Mouse (Mus musculus) kidney, embryonic 16.5 days (tissue): ENCODE results near the gene Doc2a. TPM values are rescaled to one million over a fixed set of nuclear protein-coding genes. Genes with fewer than 3 reads are reported as not detected.

Experiments
- ATAC-seq: fragments of 200-750 bp; cut with Nextera tagmentation; 2 replicates; pipeline ENCODE4 v1.8.0; 2017; ENCODE audit warnings: moderate TSS enrichment; ENCODE audit not compliant: low FRiP score, low TSS enrichment
- H3K27ac ChIP-seq: fragments of 300-500 bp; sonication (generic); 2 replicates; pipeline ENCODE4 v1.5.1; 2014; ENCODE audit warnings: low read length
- H3K27me3 ChIP-seq: fragments of 300-500 bp; sonication (generic); 2 replicates; pipeline ENCODE4 v1.6.1; 2014; ENCODE audit warnings: low read length, control low read depth, mixed read lengths; ENCODE audit not compliant: insufficient read depth
- H3K36me3 ChIP-seq: fragments of 300-500 bp; sonication (generic); 2 replicates; pipeline ENCODE4 v1.6.1; 2014; ENCODE audit warnings: low read length, control low read depth, mixed read lengths; ENCODE audit not compliant: insufficient read depth
- H3K4me1 ChIP-seq: fragments of 300-500 bp; sonication (generic); 2 replicates; pipeline ENCODE4 v1.6.1; 2014; ENCODE audit warnings: low read length, control low read depth, mixed read lengths; ENCODE audit not compliant: insufficient read depth
- H3K4me2 ChIP-seq: fragments of 300-500 bp; sonication (generic); replicated peaks from 2 replicates; pipeline ENCODE4 v1.6.1; 2014; ENCODE audit warnings: low read depth, low read length
- H3K4me3 ChIP-seq: fragments of 300-500 bp; sonication (generic); 2 replicates; pipeline ENCODE4 v1.5.1; 2014; ENCODE audit warnings: mild to moderate bottlenecking, low read length
- H3K9ac ChIP-seq: fragments of 300-500 bp; sonication (generic); replicated peaks from 2 replicates; pipeline ENCODE4 v1.6.1; 2014; ENCODE audit warnings: low read length
- H3K9me3 ChIP-seq: fragments of 300-500 bp; sonication (generic); 2 replicates; pipeline ENCODE4 v1.6.1; 2016; ENCODE audit warnings: low read length, control low read depth
- WGBS: fragments of 180-500 bp; shearing (Covaris S2); extraction: QIAGEN DNeasy Blood & Tissue Kit; methylation state at CpG from one replicate; pipeline ENCODE4 v1.1.7; 2014; 5-methylcytosine and 5-hydroxymethylcytosine counted together
- polyA plus RNA-seq: library from polyadenylated mRNA; unstranded; fragments of >200 nt; fragmentation: Nextera tagmentation; extraction: Ambion mirVana; gene quantifications from 2 replicates; pipeline ENCODE4 v1.2.1, GENCODE M21; 2015

The Doc2a gene
- polyA plus RNA-seq, 1 experiment from 2014 or later, result 8.7 TPM

DNA sequence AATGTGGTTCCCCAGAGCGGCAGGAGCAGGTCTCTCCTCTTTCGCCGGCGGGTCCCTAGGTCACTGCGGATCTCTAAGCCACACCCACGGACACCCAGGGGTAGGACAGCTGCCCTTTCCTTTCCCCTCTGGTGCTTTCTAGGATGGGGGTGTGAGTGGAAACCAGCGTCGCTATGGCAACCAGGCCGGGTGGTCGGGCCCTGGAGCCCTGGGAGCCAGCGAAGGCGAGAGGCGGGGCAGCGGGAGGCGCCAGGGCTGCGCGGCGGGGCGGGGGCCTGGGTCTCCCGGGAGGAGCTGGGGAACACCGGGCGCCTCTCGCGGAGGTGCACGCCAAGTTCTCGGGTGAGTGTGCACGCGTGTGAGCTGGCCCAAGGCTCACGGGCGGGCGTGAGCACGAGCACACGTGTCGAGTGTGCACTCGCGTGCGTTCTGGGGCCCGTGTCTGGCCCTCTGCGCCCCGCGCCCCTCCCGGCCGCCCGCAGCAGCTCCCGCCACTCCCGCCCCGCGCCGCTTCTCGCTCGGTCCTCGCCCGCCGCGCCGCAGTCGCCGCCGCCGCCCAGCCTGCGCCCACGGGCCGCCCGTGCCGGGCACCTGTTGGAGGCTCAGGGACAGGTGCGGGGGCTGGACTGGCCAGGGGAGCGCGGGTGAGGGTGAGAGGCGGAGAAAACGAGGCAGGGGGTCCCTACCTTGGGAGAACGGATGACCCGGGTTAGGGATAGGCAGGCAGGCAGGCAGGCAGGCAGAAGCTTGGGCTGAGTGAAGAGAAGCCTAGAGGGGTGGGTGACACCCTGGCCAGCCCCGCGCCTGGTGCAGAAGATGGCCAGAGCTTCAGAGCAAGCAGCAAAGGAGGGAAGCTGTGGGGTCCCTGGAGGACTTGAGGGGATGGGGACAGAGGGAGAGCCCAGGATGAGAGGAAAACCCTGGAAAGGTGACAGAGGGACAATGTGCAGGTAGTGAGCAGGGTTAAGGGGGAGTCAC lies 494 bp downstream of the Doc2a start:
- H3K27ac ChIP-seq, result no peak overlapping the region
- H3K4me1 ChIP-seq, result peaks cover 22% of the 10 kb centered on the region
- H3K4me3 ChIP-seq, result peak overlapping the region; percentile 57
- H3K4me2 ChIP-seq, result peak overlapping the region; percentile 99
- H3K27me3 ChIP-seq, result peaks cover 15% of the 10 kb centered on the region
- peak overlapping the region; percentile 74 for H3K9ac ChIP-seq
- no peaks in the 10 kb centered on the region for H3K9me3 ChIP-seq
- ATAC-seq, result peak; percentile 40
- H3K36me3 ChIP-seq, result peaks cover 7% of the 10 kb centered on the region
- WGBS, result under 1% methylated on average over 48 of the region's 74 CpGs

DNA sequence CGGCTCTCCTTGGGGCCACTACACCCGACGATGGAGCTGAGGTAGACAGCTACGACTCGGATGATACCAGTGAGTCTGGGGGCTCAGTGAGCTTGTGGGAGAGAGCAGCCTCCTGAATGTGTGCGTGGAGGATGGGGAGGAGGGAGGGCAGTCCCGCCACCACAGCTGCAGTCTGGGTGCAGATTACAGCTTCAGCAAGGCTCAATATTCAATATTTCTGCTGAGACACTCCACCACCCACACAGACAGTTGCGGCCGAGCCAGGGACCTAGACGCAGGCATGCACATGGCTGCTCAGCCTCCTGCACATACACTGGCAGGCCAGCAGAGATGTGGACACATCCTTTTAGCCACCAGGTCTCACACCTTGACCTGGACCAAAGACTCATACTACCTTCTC lies 1.6 kb downstream of the Doc2a start:
- H3K4me2 ChIP-seq, result peak overlapping the region; percentile 99
- H3K9ac ChIP-seq, result peak overlapping the region; percentile 74
- H3K27ac ChIP-seq, result no peak overlapping the region
- H3K27me3 ChIP-seq, result peaks cover 15% of the 10 kb centered on the region
- WGBS, result 18% methylated on average over 10 of the region's 10 CpGs
- peaks cover 15% of the 10 kb centered on the region for H3K36me3 ChIP-seq
- H3K9me3 ChIP-seq, result no peaks in the 10 kb centered on the region
- H3K4me1 ChIP-seq, result peaks cover 22% of the 10 kb centered on the region
- H3K4me3 ChIP-seq, result peak overlapping the region; percentile 57
- ATAC-seq, result no peak

DNA sequence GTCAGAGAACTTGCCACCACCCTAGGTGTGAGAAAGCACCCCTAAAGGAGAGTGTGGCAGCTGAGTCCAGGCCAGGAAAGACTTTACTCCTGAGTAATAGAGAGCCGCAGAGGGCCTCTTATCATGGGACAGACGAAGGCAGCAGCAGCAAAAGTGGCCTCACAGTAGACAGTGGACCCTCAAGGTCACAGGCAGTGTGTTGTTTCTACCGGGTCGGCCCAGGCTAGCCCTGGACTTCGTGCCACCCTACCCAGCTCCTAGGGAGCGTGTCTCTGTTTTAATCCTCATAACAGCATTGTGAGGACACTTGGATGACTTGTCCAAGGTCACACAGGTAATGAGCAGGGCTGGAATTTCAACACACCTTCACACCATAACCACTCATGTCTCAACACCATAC lies 2.9 kb downstream of the Doc2a start:
- peaks cover 22% of the 10 kb centered on the region for H3K4me1 ChIP-seq
- WGBS, result 83% methylated on average over 6 of the region's 6 CpGs
- H3K27me3 ChIP-seq, result peaks cover 15% of the 10 kb centered on the region
- H3K4me3 ChIP-seq, result no peak overlapping the region
- no peak overlapping the region for H3K9ac ChIP-seq
- H3K27ac ChIP-seq, result no peak overlapping the region
- peaks cover 26% of the 10 kb centered on the region for H3K36me3 ChIP-seq
- no peaks in the 10 kb centered on the region for H3K9me3 ChIP-seq
- ATAC-seq, result no peak
- no peak overlapping the region for H3K4me2 ChIP-seq

DNA sequence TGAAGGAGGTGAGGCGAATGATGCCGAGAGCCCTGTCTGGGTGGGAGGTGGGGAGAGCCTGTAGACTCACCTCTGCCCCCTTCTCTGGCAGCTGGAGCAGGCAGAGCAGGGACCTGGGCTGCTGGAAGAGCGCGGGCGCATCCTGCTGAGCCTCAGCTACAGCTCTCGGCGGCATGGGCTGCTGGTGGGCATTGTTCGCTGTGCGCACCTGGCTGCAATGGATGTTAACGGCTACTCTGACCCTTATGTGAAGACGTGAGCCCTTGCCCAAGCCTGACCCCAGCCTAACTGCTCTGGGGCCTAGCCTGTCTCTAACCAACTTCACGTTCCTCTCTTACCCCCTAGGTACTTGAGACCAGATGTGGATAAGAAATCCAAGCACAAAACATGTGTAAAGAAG lies 4.0 kb downstream of the Doc2a start:
- H3K4me1 ChIP-seq, result peaks cover 22% of the 10 kb centered on the region
- peaks cover 15% of the 10 kb centered on the region for H3K27me3 ChIP-seq
- ATAC-seq, result no peak
- H3K4me3 ChIP-seq, result no peak overlapping the region
- no peak overlapping the region for H3K9ac ChIP-seq
- H3K36me3 ChIP-seq, result peaks cover 26% of the 10 kb centered on the region
- no peak overlapping the region for H3K27ac ChIP-seq
- H3K9me3 ChIP-seq, result no peaks in the 10 kb centered on the region
- H3K4me2 ChIP-seq, result no peak overlapping the region
- WGBS, result 25% methylated on average over 11 of the region's 12 CpGs

DNA sequence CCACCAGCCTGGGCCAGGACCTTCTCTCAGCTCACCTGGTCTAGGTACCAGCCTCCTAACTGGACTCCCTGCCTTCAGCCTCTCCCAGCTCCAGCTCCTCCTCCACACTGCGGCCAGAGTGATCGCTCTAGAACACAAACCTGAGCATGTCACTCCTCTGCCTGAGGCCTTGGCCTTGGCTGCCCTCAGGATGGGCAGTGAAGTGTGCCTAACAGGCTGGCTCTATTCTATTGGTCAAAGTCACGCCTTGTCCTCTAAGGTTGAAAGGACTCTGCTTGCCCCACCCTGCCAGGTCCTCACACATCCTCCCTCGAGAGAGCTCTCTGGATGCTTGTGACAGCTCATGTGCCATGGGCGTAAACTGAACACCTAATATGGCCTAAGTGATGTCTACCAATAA lies 6.2 kb downstream of the Doc2a start:
- H3K36me3 ChIP-seq, result peaks cover 41% of the 10 kb centered on the region
- H3K9ac ChIP-seq, result no peak overlapping the region
- ATAC-seq, result peak; percentile 29
- no peaks in the 10 kb centered on the region for H3K9me3 ChIP-seq
- H3K4me1 ChIP-seq, result peaks cover 9% of the 10 kb centered on the region
- WGBS, result 61% methylated on average over 5 of the region's 5 CpGs
- H3K27me3 ChIP-seq, result peaks cover 11% of the 10 kb centered on the region
- no peak overlapping the region for H3K4me3 ChIP-seq
- H3K4me2 ChIP-seq, result no peak overlapping the region
- H3K27ac ChIP-seq, result no peak overlapping the region

DNA sequence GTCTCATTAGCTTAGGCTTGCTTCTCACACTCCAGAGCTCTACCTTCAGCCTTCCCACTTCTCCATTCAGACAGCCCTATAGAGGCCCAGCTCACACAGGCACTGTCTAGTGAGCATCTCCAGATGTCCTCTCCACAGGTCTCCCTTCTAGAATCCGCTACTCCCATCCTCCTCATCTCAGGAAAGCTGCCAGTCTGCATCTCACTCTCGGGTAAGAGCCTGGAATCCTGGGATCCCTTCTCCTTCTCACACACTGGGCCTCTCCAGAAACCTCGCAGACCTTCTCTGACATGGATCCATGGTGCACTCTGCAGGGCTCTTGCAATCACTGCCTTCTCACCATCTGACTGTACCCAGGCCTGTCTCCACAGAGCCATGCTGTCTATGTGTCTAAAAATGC lies 8.4 kb downstream of the Doc2a start:
- Histone ChIP-seq H3K4me1 (peaks cover 8% of the 10 kb centered on the region), H3K36me3 (peaks cover 50% of the 10 kb centered on the region), H3K4me3 (no peak overlapping the region), H3K9me3 (no peaks in the 10 kb centered on the region), H3K27ac (no peak overlapping the region), H3K4me2 (no peak overlapping the region), H3K27me3 (no peaks in the 10 kb centered on the region), H3K9ac (no peak overlapping the region)
- no peak for ATAC-seq
- 82% methylated on average over 3 of the region's 3 CpGs for WGBS

DNA sequence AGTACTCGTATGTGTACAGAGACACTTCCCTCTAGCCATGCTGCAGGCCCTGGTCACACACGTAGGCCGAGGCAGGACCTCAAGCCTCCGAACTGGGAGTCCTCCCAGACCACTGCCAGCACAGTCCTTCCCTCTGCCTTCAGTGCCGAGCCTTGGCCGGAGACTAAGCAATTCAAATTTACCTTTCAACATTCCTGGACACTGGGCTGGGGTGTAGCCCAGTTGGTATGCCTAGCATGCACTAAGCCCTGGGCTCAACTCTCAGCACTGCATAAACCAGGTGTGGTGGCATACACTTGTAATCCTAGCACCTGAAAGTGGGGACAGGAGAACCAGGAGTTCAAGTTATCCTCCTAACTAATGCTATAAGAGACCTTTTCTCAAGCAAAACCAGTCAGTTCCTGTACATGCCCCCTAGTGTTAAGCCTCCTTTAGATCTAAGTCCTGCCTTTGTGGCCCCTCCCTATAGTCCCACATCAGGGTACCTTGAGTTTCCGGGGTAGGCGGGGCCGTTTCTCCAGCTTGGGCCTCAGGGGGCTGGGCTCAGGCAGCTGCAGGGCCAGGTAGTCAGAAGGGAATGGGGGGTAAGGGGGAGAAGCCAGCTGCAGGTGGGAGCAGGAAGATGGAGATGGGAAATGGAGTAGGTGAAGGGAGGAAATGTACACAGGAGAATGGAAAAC lies 9.7 kb downstream of the Doc2a start:
- Histone ChIP-seq H3K4me1 (peaks cover 6% of the 10 kb centered on the region), H3K36me3 (peaks cover 50% of the 10 kb centered on the region), H3K27me3 (no peaks in the 10 kb centered on the region), H3K9ac (no peak overlapping the region), H3K27ac (no peak overlapping the region), H3K4me3 (no peak overlapping the region), H3K9me3 (no peaks in the 10 kb centered on the region), H3K4me2 (no peak overlapping the region)
- no peak for ATAC-seq
- 57% methylated on average over 9 of the region's 9 CpGs for WGBS

DNA sequence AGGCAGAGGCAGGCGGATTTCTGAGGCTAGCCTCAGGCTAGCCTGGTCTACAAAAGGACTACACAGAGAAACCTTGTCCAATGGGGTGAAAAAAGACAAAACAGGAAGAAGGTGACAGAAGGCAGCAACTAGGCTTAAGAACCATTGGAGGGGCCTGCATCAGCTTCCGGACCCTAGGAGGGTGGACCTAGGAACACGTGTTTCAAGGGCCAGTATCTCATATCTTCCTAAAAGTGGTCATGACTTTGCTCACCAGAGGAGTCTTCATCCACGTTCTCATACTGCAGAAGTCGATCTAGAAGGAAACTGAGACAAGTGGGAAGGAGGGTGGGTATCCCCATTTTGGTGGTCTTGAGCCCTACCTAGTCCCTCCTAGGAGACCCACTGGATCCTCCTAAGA lies 13.8 kb downstream of the Doc2a start:
- Histone ChIP-seq H3K9ac (peak overlapping the region; percentile 67), H3K4me3 (peak overlapping the region; percentile 75), H3K4me2 (peak overlapping the region; percentile 68), H3K27me3 (no peaks in the 10 kb centered on the region), H3K36me3 (peaks cover 42% of the 10 kb centered on the region), H3K9me3 (no peaks in the 10 kb centered on the region), H3K4me1 (peaks cover 26% of the 10 kb centered on the region), H3K27ac (no peak overlapping the region)
- ATAC-seq, result peak; percentile 4; the same call in 1 of the 2 replicates
- 62% methylated on average over 5 of the region's 5 CpGs for WGBS

DNA sequence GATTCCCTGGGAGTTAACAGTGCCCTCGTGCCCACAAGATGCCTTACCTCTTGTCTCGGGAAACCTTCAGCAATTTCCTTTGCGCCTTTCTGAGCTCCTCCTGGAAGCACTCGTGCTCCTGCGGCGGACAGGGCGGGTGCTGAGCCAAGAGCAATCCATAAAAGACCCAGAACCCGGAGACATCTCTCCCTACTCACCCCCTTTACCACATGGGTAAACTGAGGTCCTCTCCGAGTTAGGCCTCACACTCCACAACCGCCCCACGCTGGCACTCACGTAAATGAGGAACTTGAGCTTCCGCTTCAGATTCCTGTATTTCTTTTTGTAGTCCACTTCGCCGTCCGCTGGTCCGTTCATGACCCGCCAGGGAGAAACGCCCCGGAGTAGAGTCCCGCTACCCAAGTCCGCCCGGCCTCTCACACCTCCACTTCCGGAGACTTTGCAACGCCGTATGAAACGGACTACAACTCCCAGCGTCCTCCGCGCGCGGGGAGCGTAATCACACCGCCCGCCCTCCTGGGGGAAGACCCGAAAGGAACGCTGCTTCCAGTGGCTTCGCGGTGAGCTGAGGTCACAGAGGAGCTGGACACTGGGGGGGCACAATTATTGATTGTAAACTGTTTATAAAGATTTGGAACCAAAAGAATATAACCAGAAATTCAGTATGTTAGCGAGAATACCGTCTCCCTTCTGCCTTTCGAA lies 14.4 kb downstream of the Doc2a start, which contains the start of gene Hirip3:
Gene Hirip3, plus strand, starts transcription at position 544 of the 702 bp plus-strand sequence.
- under 1% methylated on average over 42 of the region's 42 CpGs for WGBS
- peaks cover 44% of the 10 kb centered on the region for H3K36me3 ChIP-seq
- peak; percentile 93 for ATAC-seq

More for the DNA sequence above, 14.4 kb downstream of the Doc2a start, which contains the start of gene Hirip3:
- H3K27ac ChIP-seq, result peak within 1 kb of the TSS; percentile 90
- no peaks in the 10 kb centered on the region for H3K9me3 ChIP-seq
- peak within 1 kb of the TSS; percentile 68 for H3K4me2 ChIP-seq
- H3K9ac ChIP-seq, result peak within 1 kb of the TSS; percentile 67
- H3K27me3 ChIP-seq, result no peaks in the 10 kb centered on the region
- peaks cover 26% of the 10 kb centered on the region for H3K4me1 ChIP-seq
- H3K4me3 ChIP-seq, result peak within 1 kb of the TSS; percentile 75
